Mouse (Mus musculus) frontal cortex, adult 2 months (tissue): ENCODE measurements around the gene Pih1h3b. TPM values are rescaled to one million over a fixed set of nuclear protein-coding genes. Genes with fewer than 3 reads are reported as not detected.

Experiments
- DNase-seq, 2 experiments: peaks; one replicate each; pipeline ENCODE4 v3.0.0; 2022; ENCODE audit warnings: low spot score in 1 of 2; ENCODE audit errors: extremely low spot score in 1 of 2
- polyA plus RNA-seq: library from polyadenylated mRNA; depleted of rRNA; stranded (reverse); fragments of >200 nt; gene quantifications from 2 replicates; pipeline ENCODE4 v1.2.3, GENCODE M21; 2012; rRNA removed

Gene Pih1h3b
- not detected in 2 replicates for polyA plus RNA-seq

DNA sequence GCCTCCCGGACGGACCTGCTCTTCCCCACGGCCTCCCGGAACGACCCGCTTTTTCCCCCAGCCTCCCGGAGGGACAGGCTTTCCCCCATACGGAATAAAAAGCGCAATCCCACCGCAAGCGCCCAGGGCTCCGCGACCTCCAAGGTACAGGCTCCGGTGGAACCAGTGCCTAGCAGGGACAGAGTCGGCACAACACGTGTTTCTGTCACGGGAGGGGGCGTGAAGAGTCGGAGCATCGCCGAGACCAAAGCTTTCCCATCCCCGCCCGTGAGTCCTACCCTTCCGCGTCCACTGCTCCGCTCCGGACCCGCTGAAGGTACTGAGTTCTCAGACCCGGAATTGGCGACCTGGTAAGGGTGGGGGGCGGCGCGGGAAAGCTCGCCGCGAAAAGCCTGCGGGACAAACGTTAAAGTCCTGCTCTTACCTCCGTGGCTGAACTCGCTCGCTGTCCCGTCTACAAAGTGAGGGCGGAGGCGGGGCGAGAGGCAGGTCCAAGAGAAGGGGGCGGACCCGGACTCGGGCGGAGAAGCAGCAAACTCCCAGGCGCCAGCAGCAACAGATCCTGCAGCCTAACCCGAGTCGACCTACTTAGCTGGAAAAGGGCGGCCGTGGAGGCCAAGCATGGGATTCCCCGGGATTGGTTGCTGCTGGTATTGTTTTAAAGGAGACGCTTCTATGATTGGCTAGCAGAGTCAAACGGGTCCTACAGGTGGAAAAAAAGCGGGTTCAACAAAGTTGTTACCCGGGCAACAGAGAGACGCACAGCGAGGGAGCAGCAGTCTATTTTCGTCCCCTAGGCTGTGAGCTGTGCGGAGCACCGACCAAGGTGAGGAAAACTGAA lies at the start of gene Pih1h3b, which contains the start of gene Nup62cl:
Gene Pih1h3b (plus strand): TSS at position 745 of the 841 bp plus-strand sequence.
Gene Nup62cl (minus strand): TSS at position 578 of the 841 bp plus-strand sequence.
- peak in 1 of 2 experiments; percentile 1 for DNase-seq

- no peak for DNase-seq
Measured at GRCm38 (mm10) chrX:140060886-140061874, 1.5 kb upstream of the Pih1h3b start.

DNA sequence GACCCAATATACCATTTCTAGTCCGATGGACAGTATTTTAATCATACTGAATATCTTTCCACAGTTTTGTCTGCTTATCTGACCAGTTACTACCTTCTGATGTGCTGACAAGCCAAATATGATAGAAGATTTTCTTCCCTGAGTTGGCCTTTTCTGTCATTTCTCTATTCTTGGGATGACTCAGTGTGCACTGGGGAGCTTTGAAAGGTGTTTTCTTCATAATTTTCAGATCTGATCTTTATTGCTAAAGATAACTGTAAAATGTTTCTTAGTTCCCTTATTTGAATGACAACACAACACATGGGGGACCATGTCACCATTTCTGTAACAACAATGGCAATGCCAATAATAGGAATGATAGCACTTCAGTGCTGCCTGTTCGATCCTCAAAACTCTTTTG lies 19.9 kb downstream of the Pih1h3b start:
- DNase-seq, result no peak

GRCm38 (mm10) chrX:140094066-140094465 lies 31.4 kb downstream of the Pih1h3b start:
- no peak for DNase-seq

Other genes starting within 250 kb of the Pih1h3b start
- 5.1 and 6.2 TPM in 2 replicates for gene Morc4, start 191.2 kb upstream of the Pih1h3b start, polyA plus RNA-seq
- gene Rbm41, start 64.3 kb upstream of the Pih1h3b start, polyA plus RNA-seq, result 5.3 and 5.8 TPM in 2 replicates
- gene Nup62cl, start 167 bp upstream of the Pih1h3b start, polyA plus RNA-seq, result 1.1 and 2.1 TPM in 2 replicates